ENCODE assay signal across 18 mouse cellular contexts in genomic region chr14:47304814-47305405, GRCm38 (mm10).
"Had no signal": no experiment of that assay in that cellular context is flagged by ENCODE, and none has a peak within 500 bp of the region (broad histone marks: within the 10 kb centered on the region; RNA-seq: fewer than 3 reads in every experiment).

No protein-coding gene starts in this region.

- H3K4me2 ChIP-seq: kidney, embryonic 15.5 days; limb, embryonic 15.5 days; liver, embryonic 15.5 days; lung, embryonic 14.5 days; midbrain, embryonic 12.5 days; neural tube, embryonic 15.5 days had no signal

- H3K27me3 ChIP-seq: kidney, embryonic 15.5 days; limb, embryonic 15.5 days; liver, embryonic 15.5 days; megakaryocyte, embryonic 14.5 days; midbrain, embryonic 12.5 days; neural tube, embryonic 15.5 days had no signal

- DNase-seq: kidney, adult 2 months; kidney, postnatal 14 days; left cerebral cortex, postnatal 4 days; lung, embryonic 14.5 days; lung, postnatal 10 days; lung, postnatal 4 days; right cerebral cortex, adult 18-20 months; right cerebral cortex, postnatal 25 days; spleen, adult 18-20 months; thymus, adult 18-20 months; thymus, postnatal 14 days had no signal

- H3K9ac ChIP-seq: kidney, embryonic 15.5 days; limb, embryonic 15.5 days; liver, embryonic 15.5 days; lung, embryonic 14.5 days; midbrain, embryonic 12.5 days; neural tube, embryonic 15.5 days had no signal

- H3K9me3 ChIP-seq: kidney, embryonic 15.5 days; limb, embryonic 15.5 days; liver, embryonic 15.5 days; megakaryocyte, embryonic 14.5 days; midbrain, embryonic 12.5 days; neural tube, embryonic 15.5 days had no signal

- H3K4me3 ChIP-seq: kidney, embryonic 15.5 days; limb, embryonic 15.5 days; liver, embryonic 15.5 days; megakaryocyte, embryonic 14.5 days; midbrain, embryonic 12.5 days; neural tube, embryonic 15.5 days had no signal

- ATAC-seq: midbrain, embryonic 16.5 days had no signal

- H3K27ac ChIP-seq: kidney, embryonic 15.5 days; limb, embryonic 15.5 days; liver, embryonic 15.5 days; midbrain, embryonic 12.5 days; neural tube, embryonic 15.5 days had no signal
